Mouse (Mus musculus) cerebellum, adult 2 months (tissue): Measurements from ENCODE around the gene Haao.

Experiments used
- CTCF ChIP-seq: fragments of 200-500 bp; IDR thresholded peaks from 2 replicates; pipeline ENCODE4 v1.5.1; 2011; ENCODE audit warnings: low read depth, mild to moderate bottlenecking, control low read depth, low read length, moderate library complexity, borderline replicate concordance; ENCODE audit not compliant: insufficient read depth
- POLR2A ChIP-seq: fragments of 200-500 bp; IDR thresholded peaks from 2 replicates; pipeline ENCODE4 v1.6.1; 2011; ENCODE audit warnings: low read length, control low read depth, borderline replicate concordance; ENCODE audit not compliant: insufficient read depth

GRCm38 (mm10) chr17:83836048-83836447, 11.7 kb downstream of the Haao start:
- TF ChIP-seq POLR2A (no peak), CTCF (no peak)
